Mouse (Mus musculus) hematopoietic stem cell, adult 5-6 weeks (primary cell): Measurements from ENCODE around the gene Kdr. TPM values are rescaled to one million over a fixed set of nuclear protein-coding genes. Genes with fewer than 3 reads are reported as not detected.

Experiments used
- ATAC-seq, 2 experiments: fragments of 125-278 bp in 1 of 2; replicated peaks in 1 of 2; 2 replicates each; pipeline ENCODE4 v1.8.0; 2016 to 2017; ENCODE audit warnings: inconsistent platforms in 2 of 2, mild to moderate bottlenecking in 2 of 2, moderate number of reproducible peaks in 2 of 2, low read depth in 1 of 2, moderate TSS enrichment in 1 of 2; ENCODE audit not compliant: low FRiP score in 2 of 2, poor library complexity in 2 of 2, severe bottlenecking in 2 of 2, insufficient read depth in 1 of 2, low TSS enrichment in 1 of 2
- total RNA-seq: library from RNA; stranded (forward); fragments of 172-1452, 232-1000 nt; gene quantifications from 2 replicates; pipeline ENCODE4 v1.2.3, GENCODE M21; 2017

Kdr gene
- total RNA-seq, 1 experiment from 2014 or later = 0.99 TPM

DNA sequence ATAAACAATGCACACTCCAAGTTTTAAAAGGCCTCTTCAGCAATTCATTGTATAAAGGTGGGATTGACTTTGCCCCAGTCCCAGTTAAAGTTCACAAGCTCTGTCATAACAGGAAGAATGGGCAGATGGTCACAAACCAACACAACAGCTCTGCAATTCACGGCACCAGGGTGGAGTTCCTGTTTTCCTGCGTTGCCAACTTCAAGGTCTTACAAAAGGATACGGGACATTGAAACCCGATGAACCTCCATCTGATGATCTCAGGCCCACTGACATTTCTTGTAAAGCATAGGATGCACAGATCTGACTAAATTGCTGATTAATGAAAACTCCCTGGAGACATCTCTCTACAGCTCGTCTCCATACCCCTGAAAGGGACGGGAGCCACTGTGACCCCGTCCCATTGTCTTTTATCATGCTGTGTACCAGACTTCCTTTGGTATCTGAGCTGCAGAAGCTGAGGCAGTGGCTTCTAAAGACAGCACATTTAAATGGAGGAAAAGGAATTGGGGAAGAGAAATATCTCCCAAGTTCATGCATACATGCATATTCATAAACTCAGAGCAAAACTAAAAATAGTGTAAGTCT is 3.6 kb downstream of the Kdr start:
- ATAC-seq = peak in 1 of 2 experiments; percentile 7; a peak in 1 of 4 replicates

DNA sequence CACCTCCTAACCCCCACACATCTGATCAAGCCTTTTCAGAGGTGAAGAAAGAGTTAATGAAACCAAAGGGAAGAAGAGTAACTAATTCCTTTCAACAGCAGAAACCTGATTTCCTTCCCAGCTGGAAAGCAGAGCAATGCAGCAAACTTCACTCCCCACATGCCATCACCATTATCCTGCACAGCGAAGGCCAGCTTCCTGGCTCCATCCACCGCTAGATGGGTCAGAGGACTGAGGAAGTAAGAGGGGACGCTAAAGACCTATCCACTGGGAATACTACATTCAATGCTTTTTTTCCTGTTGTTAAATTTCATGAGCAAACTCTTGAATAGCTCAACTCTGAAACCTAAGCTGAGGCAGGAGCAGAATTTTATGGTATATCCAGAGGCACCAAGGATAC is 8.4 kb downstream of the Kdr start:
- ATAC-seq = no peak

DNA sequence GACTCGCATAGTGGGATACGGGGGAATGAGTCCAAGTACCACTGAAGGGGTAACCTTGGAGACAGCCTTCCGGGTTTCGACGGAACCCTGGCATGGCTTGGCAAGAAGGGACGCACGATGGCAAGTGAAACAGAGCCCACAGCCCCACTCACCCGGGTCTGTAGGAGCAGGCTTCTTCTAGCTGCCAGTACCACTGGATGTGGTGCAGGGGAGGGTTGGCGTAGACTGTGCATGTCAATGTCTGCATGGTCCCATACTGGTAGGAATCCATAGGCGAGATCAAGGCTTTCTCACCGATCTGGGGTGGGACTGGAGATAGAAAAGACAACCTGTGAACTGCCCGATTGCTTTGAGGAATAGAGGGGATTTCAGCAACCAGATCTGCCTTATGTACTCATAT is 15.7 kb downstream of the Kdr start:
- no peak for ATAC-seq

- 0 out of 4 replicates have a peak, but pooled peaks have one; percentile 17 for ATAC-seq
Observed at GRCm38 (mm10) chr5:75961741-75962469, 16.4 kb downstream of the Kdr start.

GRCm38 (mm10) chr5:75959809-75960208 is 18.4 kb downstream of the Kdr start:
- no peak for ATAC-seq

GRCm38 (mm10) chr5:75956526-75956925 is 21.7 kb downstream of the Kdr start:
- ATAC-seq = no peak

- ATAC-seq = no peak
Observed at GRCm38 (mm10) chr5:75955876-75956275, 22.4 kb downstream of the Kdr start.

- no peak for ATAC-seq
Observed at GRCm38 (mm10) chr5:75954778-75955330, 23.4 kb downstream of the Kdr start.

GRCm38 (mm10) chr5:75954218-75954617 is 24.0 kb downstream of the Kdr start:
- ATAC-seq = no peak

DNA sequence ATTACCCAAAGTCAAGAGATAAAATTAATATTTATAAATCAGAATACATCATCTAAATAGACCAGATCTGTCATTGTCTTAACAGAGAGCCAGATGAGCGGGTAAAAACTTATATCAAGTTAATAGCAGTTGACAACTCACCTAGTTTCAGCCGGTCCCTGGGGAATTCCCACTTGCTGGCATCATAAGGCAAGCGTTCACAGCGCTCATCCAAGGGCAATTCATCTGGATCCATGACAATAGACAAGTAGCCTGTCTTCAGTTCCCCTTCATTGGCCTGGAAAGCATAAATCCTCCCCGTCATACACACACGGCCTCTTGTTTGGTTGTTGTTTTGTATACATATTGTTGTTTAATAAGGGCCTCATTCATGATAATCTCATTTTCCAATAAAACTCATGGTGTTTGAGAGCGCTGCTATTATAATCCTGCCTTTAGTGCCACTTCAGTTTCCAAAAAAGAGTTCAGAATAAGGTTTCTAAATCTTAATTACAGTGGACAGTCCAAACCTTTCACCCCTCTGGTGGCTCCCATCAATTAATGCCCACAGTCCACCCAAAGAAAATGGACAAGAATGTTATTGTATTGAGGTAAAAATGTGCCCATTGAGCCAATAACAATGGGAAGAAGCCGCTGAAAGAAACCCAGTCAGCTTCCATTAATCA is 26.0 kb downstream of the Kdr start:
- no peak for ATAC-seq

GRCm38 (mm10) chr5:75950866-75951265 is 27.4 kb downstream of the Kdr start:
- ATAC-seq = no peak

DNA sequence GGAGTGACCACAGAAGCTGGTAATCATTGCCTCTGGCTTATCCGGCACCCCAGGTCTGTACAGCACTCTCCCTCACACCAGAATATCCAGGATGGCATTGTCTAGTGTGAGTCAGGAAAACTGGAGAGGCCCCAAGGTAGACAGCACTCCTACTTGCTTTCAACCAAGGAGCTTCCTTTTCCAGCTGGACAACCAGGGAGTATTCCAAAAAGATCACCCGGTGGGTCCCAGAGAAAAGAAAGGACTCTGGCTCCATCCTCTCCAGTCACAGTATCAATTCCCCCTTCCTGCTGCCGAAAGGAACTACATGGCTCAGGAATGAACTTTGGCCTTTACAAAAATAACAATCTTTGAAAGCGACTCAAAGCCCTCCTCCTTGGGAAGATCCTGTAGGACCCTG is 32.9 kb downstream of the Kdr start:
- ATAC-seq = no peak

DNA sequence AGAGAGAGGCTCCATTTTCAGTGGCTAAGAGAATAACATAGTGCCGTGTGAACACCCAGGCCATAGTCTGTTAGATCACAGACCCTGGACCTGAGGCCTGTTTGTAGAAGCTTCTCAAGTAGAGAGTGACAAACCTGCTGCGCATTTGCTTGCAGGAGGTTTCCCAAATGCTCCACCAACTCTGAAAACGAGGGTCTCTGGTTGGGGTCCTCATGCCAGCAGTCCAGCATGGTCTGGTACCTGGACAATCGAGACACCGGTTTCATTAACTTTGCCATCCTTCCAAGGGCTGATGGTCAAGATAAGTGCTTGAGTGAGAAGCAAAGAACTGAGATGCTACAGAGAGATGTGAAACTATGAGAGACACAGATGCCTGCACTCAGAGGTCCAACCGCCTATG is 35.0 kb downstream of the Kdr start:
- ATAC-seq = no peak

DNA sequence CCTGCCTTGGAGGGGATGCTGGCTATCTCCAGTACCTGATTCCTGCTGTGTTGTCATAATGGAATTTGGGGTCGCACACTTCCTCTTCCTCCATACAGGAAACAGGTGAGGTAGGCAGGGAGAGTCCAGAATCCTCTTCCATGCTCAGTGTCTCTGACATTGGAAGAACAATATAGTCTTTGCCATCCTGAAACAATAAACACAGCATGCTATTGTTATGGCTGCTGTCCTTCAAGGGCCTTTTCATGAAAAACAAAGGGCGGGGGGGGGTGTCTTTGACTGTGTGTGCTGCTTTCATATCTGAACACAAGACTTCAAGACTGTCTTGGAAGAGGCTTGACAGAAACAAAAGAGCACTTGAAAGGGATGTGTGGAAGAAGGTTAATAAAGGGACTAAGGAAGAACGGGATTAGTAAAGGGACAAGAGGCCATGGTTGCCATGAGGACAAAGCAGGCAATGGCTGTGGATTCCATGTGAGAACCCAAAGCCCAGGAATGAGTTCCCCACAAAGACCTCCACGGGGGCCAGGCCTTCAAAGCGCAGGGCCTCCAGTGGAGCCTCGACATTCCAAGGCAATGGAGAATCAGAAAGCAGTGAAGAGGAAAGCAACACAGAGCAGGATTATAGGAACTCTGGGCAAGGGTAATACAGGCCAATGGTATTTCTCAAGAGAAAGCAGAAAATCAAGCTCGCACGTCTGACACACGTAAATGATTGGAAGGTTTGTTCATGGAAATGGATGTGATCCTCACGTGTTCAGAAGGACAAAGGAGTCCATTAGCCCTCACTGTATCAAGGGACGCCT is 36.3 kb downstream of the Kdr start:
- no peak for ATAC-seq

DNA sequence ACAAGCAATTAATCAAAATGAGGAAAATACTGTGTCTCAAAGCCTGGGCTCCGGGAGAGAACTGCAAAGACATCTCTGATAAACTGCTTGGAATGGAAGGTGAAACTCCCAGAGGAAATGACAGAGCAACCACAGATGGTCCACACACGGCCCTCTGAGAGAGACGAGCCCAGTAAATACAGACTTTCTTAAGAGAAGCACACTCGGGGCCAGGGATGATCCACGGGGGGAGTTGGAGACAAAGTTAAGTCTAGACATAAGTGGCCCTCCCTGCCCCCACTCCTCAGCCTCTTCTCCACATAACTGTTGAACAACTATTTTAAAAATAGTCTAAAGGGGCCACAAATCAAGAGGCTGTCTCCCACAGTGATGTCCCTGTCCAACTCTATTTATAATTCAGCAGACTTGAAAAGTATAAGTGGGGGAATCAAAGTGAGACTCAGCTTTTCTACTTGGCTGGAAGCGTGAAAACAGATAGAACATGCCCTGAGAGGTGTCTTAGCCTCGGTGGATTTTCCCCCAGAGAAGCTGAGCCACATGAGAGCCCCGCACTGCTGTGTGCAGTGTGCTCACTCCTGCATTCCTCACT is 39.0 kb downstream of the Kdr start:
- 0 out of 4 replicates have a peak, but pooled peaks of 1 of the 2 experiments have one; percentile 23 for ATAC-seq

- ATAC-seq = no peak
Observed at GRCm38 (mm10) chr5:75938012-75938411, 40.2 kb downstream of the Kdr start.

DNA sequence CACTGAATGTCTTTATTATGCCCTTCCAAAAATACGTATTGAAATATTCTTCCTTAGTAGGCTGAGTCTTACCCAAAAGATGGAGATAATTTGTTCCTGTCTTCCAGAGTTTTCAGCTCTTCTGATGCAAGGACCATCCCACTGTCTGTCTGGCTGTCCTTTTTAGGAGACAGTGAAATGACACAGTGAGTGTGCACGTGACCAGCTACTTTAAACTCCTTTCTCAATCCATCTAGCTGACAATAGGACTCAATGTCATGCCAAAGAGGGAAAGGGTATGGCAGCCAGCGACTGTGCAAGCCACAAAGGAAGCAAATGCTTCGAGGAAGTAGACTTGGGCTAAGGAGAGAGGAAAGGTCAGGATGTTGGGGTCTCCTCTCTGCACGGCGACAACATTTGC is 42.0 kb downstream of the Kdr start:
- no peak for ATAC-seq
